Mouse (Mus musculus) thymus, postnatal 14 days (tissue): ENCODE results near the gene Kcnmb2.

Experiments used
- DNase-seq: peaks from one replicate; pipeline ENCODE4 v3.0.0; 2021

The Kcnmb2 gene

GRCm38 (mm10) chr3:32147739-32148138 lies 245.4 kb downstream of the Kcnmb2 start:
- no peak for DNase-seq

DNA sequence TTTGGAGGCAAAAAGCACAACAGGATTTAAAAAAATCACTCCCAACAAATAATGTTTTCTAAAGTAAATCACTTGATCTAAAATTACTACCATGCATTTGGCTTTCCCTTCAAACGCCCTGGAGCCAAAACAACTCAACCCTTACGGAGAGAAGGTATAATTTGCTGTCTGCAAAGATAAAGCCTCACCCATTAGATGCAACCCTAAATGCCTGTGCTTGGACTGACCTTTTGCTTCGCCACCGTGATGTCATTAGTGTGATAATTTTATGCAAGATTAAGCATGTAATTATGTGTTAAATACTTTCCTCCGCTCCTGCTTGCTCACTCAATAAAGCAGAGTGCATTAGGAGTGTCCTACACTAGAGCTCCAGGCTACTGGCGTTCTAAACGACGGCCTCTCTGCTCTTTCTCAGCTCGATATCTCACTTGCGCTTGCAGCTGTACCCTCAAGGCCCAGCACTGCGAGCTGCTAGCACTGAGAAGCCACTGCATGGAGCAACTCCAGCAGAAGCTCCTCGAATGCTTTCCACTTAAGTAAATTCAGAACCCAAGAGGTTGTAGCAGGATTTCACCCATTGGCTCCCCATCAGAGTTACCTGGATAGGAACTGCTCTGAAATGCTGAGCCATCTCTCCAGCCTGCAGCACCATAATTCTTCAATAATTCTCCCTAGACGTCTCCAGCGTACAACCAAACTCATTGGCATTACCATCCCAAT lies 247.7 kb downstream of the Kcnmb2 start:
- DNase-seq = no peak

DNA sequence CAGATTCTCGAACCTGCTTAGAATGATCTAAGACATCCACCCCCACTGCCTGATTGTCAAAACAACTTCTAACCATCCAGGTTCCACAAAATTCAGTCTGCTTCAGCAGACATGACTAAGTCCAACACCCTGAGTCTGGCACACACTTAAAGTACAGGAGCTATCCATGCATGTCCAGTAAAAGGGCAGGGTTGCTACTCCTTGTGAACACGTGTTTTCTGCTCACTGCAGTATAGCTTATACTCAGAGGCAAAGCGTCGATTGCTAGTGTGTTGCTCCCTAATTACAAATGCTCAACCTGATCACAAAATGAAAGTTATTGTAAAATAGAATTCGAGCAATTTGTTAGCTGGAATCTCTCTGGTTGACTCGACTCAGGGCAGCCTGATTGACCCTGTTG lies 278.2 kb downstream of the Kcnmb2 start:
- DNase-seq = no peak

DNA sequence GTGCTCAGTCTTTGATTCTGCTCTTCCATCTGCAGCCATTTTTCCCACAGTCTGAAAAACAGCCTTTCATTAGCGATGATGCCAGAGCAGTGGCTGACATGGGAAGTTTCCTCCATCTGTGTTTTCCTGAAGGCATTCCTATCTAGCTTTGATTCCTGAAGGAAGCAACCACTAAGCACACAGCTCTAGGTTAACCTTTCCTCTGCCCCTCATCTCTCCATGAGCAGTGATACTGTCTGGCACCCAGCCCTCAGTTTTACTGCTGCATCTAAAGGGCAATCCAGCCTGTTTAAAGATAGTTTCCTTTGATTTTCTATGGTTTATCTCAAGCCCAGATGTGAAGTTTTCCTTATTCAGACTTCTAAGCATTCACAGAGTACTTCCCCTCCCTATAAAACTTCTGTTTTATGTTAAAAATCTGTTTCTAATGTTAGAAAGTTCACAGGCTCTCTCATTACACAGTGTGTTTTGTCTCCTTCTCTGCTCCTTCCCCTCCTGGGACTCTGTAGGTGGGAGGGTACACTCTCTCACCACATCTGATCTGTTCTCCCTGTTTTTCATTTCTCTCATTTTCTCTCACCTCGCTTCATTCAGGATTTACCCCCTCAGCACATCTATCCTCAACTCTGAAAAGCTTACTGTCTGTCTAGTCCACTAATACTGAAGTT lies 283.7 kb downstream of the Kcnmb2 start:
- DNase-seq = no peak

- DNase-seq = peak; percentile 9
Observed at GRCm38 (mm10) chr3:32188521-32188920, 286.2 kb downstream of the Kcnmb2 start.

DNA sequence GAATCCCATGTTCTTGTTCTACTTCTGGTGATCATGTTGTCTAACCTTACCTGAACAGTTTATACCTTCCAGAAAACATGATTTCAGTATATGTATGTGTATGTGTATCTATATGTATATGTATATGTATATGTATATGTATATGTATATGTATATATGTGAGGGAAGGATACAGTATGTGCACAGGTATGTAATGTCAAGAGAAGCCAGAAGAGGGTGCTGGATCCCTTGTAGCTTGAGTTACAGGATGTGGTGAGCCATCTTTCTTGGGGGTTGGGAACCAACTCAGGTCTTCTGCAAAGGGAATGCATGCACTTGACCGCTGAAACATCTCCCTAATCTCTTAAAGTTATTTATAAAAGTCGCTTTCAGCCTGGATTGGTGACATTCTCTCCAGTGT lies 286.6 kb downstream of the Kcnmb2 start:
- no peak for DNase-seq

- no peak for DNase-seq
Observed at GRCm38 (mm10) chr3:32189956-32190355, 287.6 kb downstream of the Kcnmb2 start.

DNA sequence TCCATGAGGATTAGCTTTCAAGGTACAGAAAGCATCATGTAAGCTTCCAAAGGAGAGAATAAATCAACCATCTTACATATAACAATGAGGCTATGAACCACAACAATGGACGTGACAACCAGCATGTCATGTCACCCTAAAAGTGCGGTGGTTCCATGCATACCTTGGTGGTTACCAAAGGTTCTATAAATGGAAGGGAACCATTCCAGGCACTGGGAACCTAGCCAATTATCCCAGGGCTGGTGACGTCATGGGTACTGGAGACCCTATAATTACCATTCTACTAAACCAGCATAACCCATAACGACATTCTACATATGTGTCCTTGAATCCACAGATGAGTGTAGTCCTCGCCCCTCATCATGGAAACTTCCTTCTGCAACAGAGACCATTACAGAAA lies 291.7 kb downstream of the Kcnmb2 start:
- no peak for DNase-seq

GRCm38 (mm10) chr3:32226755-32227154 lies 324.4 kb downstream of the Kcnmb2 start:
- no peak for DNase-seq

DNA sequence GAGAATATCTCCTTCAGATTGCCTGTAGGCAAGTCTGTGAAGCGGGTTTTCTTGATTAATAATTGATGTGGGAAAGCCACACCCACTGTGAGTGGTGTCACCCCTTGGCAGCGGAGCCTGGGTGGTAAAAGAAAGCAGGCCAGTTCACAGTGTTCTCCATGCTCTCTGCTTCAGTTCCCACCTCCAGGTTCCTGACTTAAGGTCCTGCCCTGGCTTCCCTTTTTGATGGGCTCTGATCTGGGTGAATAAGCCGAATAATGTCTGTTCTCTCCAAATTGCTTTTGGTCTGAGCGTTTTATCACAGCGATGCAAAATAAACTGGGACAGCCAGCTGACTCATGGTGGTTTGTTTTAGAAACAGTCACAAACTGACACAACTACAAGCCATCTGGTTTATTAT lies 334.5 kb downstream of the Kcnmb2 start:
- no peak for DNase-seq
